Mouse (Mus musculus): ENCODE measurements around the gene Arap1.

GRCm38 (mm10) chr7:101453725-101454124, 105.9 kb downstream of the Arap1 start:
- no peak for TF ChIP-seq CTCF (conservative IDR thresholded peaks at IDR 0.05; ENCODE audit: low read length)
- no peak for TF ChIP-seq NANOG (IDR thresholded peaks at IDR 0.05; ENCODE audit: borderline replicate concordance, low read length)
